Mouse (Mus musculus): ENCODE results near the gene P2rx6. TPM values are rescaled to one million over a fixed set of nuclear protein-coding genes. Genes with fewer than 3 reads are reported as not detected.

The P2rx6 gene
- total RNA-seq, 4 experiments from 2014 or later, result 1.2 to 1.9 (median 1.6) TPM

DNA sequence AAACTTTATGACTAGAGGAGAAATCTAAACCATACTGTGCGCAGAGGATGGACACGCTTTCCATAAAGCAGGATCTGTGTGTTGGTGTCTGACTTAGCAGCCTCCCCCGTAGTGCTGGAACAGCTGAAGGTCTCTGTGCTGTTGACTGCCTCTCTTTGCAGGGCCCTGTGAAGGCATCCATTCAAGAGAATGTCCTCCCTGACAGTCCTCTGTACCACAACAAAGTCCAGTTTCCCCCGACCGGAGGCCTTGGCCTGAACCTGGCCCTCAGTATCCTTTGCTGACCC, 64.5 kb downstream of the P2rx6 start:
- DNase-seq (ENCODE audit: low spot score in 2 of 2), result no peak

Other genes starting within 250 kb of the P2rx6 start
- 1 to 10 TPM; 1.6 to 2.6 (median 2.2) TPM for gene Serpind1, start 230.5 kb upstream of the P2rx6 start, total RNA-seq (2022)
- 10 to 100 TPM; 19.5 to 21.6 (median 20.7) TPM for gene Snap29, start 155.9 kb upstream of the P2rx6 start, total RNA-seq (2022)
- 100 to 1,000 TPM; 261 to 306 (median 301) TPM for gene Pi4ka, start 155.6 kb upstream of the P2rx6 start, total RNA-seq (2022)
- gene Crkl, start 109.9 kb upstream of the P2rx6 start, total RNA-seq (2022), result 10 to 100 TPM; 35.3 to 49.3 (median 38.4) TPM
- 100 to 1,000 TPM in 2 of 4 experiments, 10 to 100 TPM in 2; 92.5 to 137 (median 109) TPM for gene Aifm3, start 72.3 kb upstream of the P2rx6 start, total RNA-seq (2022)
- 100 to 1,000 TPM; 194 to 222 (median 203) TPM for gene Lztr1, start 53.2 kb upstream of the P2rx6 start, total RNA-seq (2022)
- 10 to 100 TPM; 42.9 to 47.0 (median 45.1) TPM for gene Thap7, start 30.7 kb upstream of the P2rx6 start, total RNA-seq (2022)
- gene Lrrc74b, start 638 bp upstream of the P2rx6 start, total RNA-seq (2022), result 1 to 10 TPM in 3 of 4 experiments, under 1 TPM in 1; 0.91 to 1.6 (median 1.4) TPM
- 100 to 1,000 TPM in 2 of 4 experiments, 10 to 100 TPM in 2; 80.6 to 117 (median 97.4) TPM for gene Slc7a4, start 21.3 kb downstream of the P2rx6 start, total RNA-seq (2022)
- gene Smpd4, start 57.5 kb downstream of the P2rx6 start, total RNA-seq (2022), result 10 to 100 TPM; 51.8 to 70.7 (median 60.0) TPM
- gene Ccdc74a, start 84.6 kb downstream of the P2rx6 start, total RNA-seq (2022), result 10 to 100 TPM; 29.8 to 42.6 (median 41.3) TPM
- gene Med15, start 171.0 kb downstream of the P2rx6 start, total RNA-seq (2022), result 10 to 100 TPM; 72.6 to 84.6 (median 78.3) TPM
- 100 to 1,000 TPM in 2 of 4 experiments, 10 to 100 TPM in 2; 95.8 to 105 (median 101) TPM for gene Klhl22, start 197.7 kb downstream of the P2rx6 start, total RNA-seq (2022)
- gene Scarf2, start 235.4 kb downstream of the P2rx6 start, total RNA-seq (2022), result 1 to 10 TPM; 1.9 to 4.7 (median 3.0) TPM

Data from layer of hippocampus, adult 8-10 months (tissue).